Mouse (Mus musculus) liver, postnatal 0 days (tissue): ENCODE data around the gene Snrnp25. TPM values are rescaled to one million over a fixed set of nuclear protein-coding genes. Genes with fewer than 3 reads are reported as not detected.

Experiments used
- ATAC-seq: fragments of 200-750 bp; cut with Nextera tagmentation; 2 replicates; pipeline ENCODE4 v1.8.0; 2017; ENCODE audit warnings: mild to moderate bottlenecking, moderate library complexity
- DNase-seq: peaks from one replicate; pipeline ENCODE4 v3.0.0-alpha.2; 2016
- H3K27ac ChIP-seq: fragments of 300-500 bp; sonication (generic); 2 replicates; pipeline ENCODE4 v1.5.1; 2014; ENCODE audit warnings: antibody characterized with exemption, moderate library complexity, mild to moderate bottlenecking, low read depth
- H3K27me3 ChIP-seq: fragments of 300-500 bp; sonication (generic); 2 replicates; pipeline ENCODE4 v1.6.1; 2014; ENCODE audit warnings: low read length, control low read depth, mixed read lengths; ENCODE audit not compliant: insufficient read depth
- H3K36me3 ChIP-seq: fragments of 300-500 bp; sonication (generic); replicated peaks from 2 replicates; pipeline ENCODE4 v1.6.1; 2014; ENCODE audit warnings: mild to moderate bottlenecking, control low read depth, low read length, moderate library complexity, mixed read lengths; ENCODE audit not compliant: insufficient read depth
- H3K4me1 ChIP-seq: fragments of 300-500 bp; sonication (generic); 2 replicates; pipeline ENCODE4 v1.6.1; 2014; ENCODE audit warnings: antibody characterized with exemption, mild to moderate bottlenecking, control low read depth; ENCODE audit not compliant: insufficient read depth
- H3K4me2 ChIP-seq: fragments of 300-500 bp; sonication (generic); 2 replicates; pipeline ENCODE4 v1.6.1; 2014; ENCODE audit warnings: low read depth, mild to moderate bottlenecking, low read length, moderate library complexity, mixed read lengths
- H3K4me3 ChIP-seq: fragments of 300-500 bp; sonication (generic); 2 replicates; pipeline ENCODE4 v1.5.1; 2014; ENCODE audit warnings: low read depth, low read length
- H3K9ac ChIP-seq: fragments of 300-500 bp; sonication (generic); replicated peaks from 2 replicates; pipeline ENCODE4 v1.6.1; 2014; ENCODE audit warnings: mild to moderate bottlenecking, moderate library complexity
- H3K9me3 ChIP-seq: fragments of 300-500 bp; sonication (generic); 2 replicates; pipeline ENCODE4 v1.6.1; 2016; ENCODE audit warnings: mild to moderate bottlenecking, control low read depth, low read length, mixed read lengths
- CTCF ChIP-seq: sonication (generic); IDR thresholded peaks from 2 replicates; pipeline ENCODE4 v1.5.1; 2016; ENCODE audit warnings: antibody characterized with exemption, low read depth
- EP300 ChIP-seq: IDR thresholded peaks from 2 replicates; pipeline ENCODE4 v1.6.1; 2016; ENCODE audit warnings: antibody characterized with exemption, low read depth, mild to moderate bottlenecking
- WGBS: fragments of 180-500 bp; shearing (Covaris S2); extraction: QIAGEN DNeasy Blood & Tissue Kit; methylation state at CpG from one replicate; pipeline ENCODE4 v1.1.7; 2014; ENCODE audit not compliant: insufficient replicate concordance; 5-methylcytosine and 5-hydroxymethylcytosine counted together
- polyA plus RNA-seq: library from polyadenylated mRNA; unstranded; fragments of >200 nt; fragmentation: Nextera tagmentation; extraction: Ambion mirVana; gene quantifications from 2 replicates; pipeline ENCODE4 v1.2.1, GENCODE M21; 2015

Snrnp25 gene
- polyA plus RNA-seq, 1 experiment from 2014 or later = 32.9 TPM

DNA sequence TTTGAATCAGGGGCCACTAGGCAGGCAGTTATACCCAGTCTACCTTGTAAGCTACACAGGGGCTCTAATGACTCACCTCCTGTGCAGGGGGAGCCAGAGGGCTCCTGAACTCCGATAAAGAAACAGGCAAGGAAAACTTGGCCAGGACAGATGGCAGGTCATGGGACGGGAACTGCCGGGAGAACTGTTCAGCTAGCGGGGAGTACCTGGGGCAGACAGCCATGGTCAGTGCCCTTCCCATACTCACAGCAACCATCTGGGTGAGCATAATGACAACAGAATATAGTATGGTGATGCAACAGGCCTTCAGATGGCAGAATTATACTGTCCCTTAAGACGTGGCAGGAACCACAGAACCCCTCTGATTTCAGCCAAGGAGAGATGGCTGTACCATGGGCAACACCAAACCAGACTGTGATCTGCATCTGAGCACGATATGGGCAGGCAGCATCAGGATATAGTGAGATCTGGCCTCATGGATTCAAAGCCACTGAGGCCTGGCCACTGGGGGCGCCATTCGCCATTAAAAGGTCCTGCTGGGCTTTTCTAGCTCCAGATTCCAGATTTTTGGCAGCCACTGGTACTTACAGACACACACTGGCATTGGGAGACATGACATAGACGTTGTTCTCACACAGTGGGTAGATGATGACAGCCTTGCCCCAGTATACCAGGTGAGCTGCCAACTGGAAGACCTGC is 31.6 kb downstream of the Snrnp25 start:
- Histone ChIP-seq H3K4me2 (no peak overlapping the region), H3K9me3 (no peaks in the 10 kb centered on the region), H3K27me3 (no peaks in the 10 kb centered on the region), H3K9ac (no peak overlapping the region), H3K36me3 (peaks cover 82% of the 10 kb centered on the region), H3K4me1 (peaks cover 4% of the 10 kb centered on the region; the same call in 1 of the 2 replicates), H3K27ac (no peak overlapping the region), H3K4me3 (no peak overlapping the region)
- peak; percentile 75 for DNase-seq
- TF ChIP-seq CTCF = peak; percentile 83
- no peak for TF ChIP-seq EP300
- 68% methylated on average over 9 of the region's 9 CpGs for WGBS
- ATAC-seq = 0 out of 2 replicates have a peak, but pooled peaks have one; percentile 20

DNA sequence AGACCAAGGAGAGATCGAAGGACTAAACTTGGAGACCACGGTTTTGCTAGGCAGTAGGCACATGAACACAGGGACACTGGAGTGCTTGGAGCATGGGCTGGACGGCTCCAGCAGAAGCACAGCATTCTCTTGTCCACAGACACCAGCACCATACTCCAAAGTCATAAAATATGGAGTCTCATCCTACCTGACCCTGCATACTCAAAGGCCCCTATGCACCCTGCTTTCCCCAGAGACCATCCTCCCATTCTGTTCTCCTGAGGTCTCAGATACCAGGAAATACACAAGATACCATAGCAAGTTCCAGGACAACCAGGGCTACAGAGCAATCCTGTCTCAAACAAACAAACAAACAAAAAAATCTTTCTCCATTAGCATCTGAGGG is 32.2 kb downstream of the Snrnp25 start:
- Histone ChIP-seq H3K4me3 (no peak overlapping the region), H3K9ac (no peak overlapping the region), H3K4me2 (no peak overlapping the region), H3K27ac (peak overlapping the region; percentile 13; the same call in 1 of the 2 replicates), H3K36me3 (peaks cover 81% of the 10 kb centered on the region), H3K4me1 (peaks cover 8% of the 10 kb centered on the region), H3K9me3 (no peaks in the 10 kb centered on the region), H3K27me3 (no peaks in the 10 kb centered on the region)
- DNase-seq (no peak), ATAC-seq (no peak)
- TF ChIP-seq EP300 = no peak
- 84% methylated on average over 3 of the region's 3 CpGs for WGBS

DNA sequence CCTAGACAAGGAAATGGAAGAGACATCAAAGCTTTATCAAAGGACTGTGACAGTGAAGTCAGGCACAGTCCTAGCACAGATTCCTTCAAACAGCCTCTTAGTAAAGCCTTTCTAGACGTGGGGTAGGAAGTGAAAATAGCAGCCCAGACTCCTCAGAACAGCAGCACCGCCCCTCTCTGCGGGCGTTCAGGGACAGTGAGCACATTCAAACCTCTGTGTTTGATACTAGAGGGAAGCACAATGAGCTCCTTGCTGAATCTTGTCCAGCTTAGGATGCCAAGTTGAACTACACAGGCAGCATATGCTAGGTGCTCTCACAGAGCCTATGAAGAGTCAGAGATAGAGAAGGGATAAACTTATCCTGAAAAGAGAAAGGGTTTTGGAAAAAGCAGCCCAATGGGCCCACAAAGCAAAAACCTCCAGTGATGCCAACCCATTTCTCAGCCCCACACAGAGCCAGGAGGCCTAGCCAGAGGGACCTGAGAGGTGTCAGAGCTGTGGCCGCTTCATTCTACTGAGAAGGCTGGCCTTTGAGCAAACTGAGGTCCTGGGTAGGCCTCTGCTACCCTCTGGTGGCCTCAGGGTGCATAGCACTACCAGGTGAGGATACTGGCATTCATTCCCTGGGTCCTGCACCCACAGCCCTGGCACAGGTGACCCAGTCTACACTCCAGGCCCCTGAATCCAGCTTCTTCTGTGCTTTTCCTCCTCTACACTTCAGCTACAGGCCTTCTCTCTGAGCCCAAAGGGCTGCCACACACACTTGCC is 33.1 kb downstream of the Snrnp25 start:
- Histone ChIP-seq H3K9ac (no peak overlapping the region; the same call in 1 of the 2 replicates), H3K36me3 (peaks cover 80% of the 10 kb centered on the region), H3K4me1 (peaks cover 16% of the 10 kb centered on the region), H3K4me3 (no peak overlapping the region), H3K27ac (peak overlapping the region; percentile 51), H3K4me2 (peak overlapping the region; percentile 24), H3K9me3 (no peaks in the 10 kb centered on the region), H3K27me3 (no peaks in the 10 kb centered on the region)
- WGBS = 64% methylated on average over 5 of the region's 5 CpGs
- TF ChIP-seq CTCF = peak; percentile 99
- TF ChIP-seq EP300 = no peak
- ATAC-seq (peak; percentile 78), DNase-seq (peak; percentile 83)

DNA sequence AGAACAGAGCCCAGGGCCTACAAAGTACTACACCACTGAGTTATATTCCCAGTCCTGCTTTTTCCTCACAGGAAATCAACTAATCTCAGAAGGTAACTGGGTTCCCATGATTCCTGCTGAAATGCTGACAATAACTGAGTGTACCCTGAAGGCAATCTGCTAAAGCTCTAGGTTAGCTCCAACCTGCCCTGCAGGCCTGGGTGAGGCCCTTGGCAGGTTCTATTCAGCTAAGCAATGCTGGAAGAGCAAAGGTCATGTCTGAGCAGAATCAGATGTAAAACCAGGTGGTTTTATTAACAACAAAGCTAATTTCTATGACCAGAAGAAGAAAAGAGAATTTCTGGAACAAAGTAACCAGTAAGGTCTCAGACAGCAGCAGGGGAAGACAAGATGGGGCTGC is 36.2 kb downstream of the Snrnp25 start:
- Histone ChIP-seq H3K9me3 (no peaks in the 10 kb centered on the region), H3K4me3 (no peak overlapping the region), H3K4me1 (peaks cover 40% of the 10 kb centered on the region), H3K36me3 (peaks cover 76% of the 10 kb centered on the region), H3K4me2 (no peak overlapping the region), H3K27ac (peak overlapping the region; percentile 94; the same call in 1 of the 2 replicates), H3K27me3 (no peaks in the 10 kb centered on the region), H3K9ac (peak overlapping the region; percentile 18)
- ATAC-seq = no peak
- TF ChIP-seq EP300 (no peak), CTCF (no peak)
- DNase-seq = no peak

DNA sequence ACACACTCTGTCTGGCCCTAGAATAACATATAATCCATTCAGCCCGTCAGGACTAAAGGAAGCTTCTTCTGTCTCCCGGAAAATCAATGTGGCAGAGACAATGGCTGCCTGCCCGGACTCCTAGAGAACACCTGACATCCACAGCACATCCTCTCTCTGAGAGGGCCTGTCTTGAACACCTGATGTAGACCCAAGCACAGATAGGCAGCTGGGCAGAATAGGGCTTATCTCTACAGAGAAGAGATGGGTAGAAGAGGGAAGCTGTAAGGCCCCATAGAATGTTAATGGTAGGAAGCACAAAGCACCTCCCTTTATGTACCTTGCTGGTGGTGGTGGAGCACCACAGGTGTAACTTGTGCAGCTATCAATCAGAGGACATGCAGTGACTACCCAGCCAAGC is 37.0 kb downstream of the Snrnp25 start:
- no peak for DNase-seq
- H3K4me2 ChIP-seq = no peak overlapping the region
- H3K9ac ChIP-seq = peak overlapping the region; percentile 26; the same call in 1 of the 2 replicates
- H3K4me3 ChIP-seq = no peak overlapping the region
- no peaks in the 10 kb centered on the region for H3K9me3 ChIP-seq
- H3K27me3 ChIP-seq = no peaks in the 10 kb centered on the region
- H3K4me1 ChIP-seq = peaks cover 40% of the 10 kb centered on the region
- WGBS = 80% methylated on average over 3 of the region's 3 CpGs
- TF ChIP-seq EP300 (peak; percentile 37; the same call in 1 of the 2 replicates), CTCF (no peak)
- no peak for ATAC-seq
- H3K27ac ChIP-seq = peak overlapping the region; percentile 94
- H3K36me3 ChIP-seq = peaks cover 76% of the 10 kb centered on the region

DNA sequence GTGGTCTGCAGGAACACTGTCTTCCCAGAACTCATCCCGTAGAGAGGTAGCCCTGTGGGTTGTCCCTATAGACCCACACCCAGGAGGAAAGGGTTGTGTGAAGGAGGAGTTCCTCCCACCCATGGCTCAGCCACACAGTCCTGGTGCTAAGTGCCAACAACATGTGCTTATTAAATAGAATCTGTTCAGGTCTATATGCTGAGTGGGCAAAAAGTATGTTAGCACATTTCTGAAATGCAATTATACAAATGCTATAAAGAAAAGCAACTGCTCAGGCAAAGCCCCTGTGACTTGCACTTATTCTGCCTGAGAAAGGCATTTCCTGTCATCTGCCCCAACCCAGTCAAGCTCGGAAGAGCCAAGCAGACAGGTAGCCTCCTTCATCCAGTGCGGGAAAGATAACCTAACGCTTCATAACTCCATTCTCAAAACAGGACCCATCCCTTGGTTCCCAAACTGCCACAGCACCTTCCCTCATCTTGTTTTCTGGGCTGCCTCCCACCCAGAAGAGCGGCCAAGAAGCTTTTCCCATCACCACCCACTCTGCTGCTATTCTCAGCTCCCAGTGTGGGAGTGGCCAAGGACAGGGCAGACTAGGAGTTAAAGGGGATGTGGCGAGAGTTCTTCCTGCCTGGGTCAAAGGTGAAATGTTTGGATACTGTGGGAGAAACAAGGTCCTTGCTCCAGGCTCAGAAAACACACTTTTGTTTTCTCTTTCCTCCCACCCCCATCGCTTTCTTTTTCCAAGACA is 38.2 kb downstream of the Snrnp25 start:
- Histone ChIP-seq H3K4me1 (peaks cover 45% of the 10 kb centered on the region), H3K4me3 (no peak overlapping the region), H3K9me3 (no peaks in the 10 kb centered on the region), H3K9ac (peak overlapping the region; percentile 18; the same call in 1 of the 2 replicates), H3K4me2 (no peak overlapping the region), H3K36me3 (peaks cover 75% of the 10 kb centered on the region), H3K27ac (peak overlapping the region; percentile 94), H3K27me3 (no peaks in the 10 kb centered on the region)
- TF ChIP-seq CTCF (no peak), EP300 (no peak)
- no peak for DNase-seq
- 79% methylated on average over 7 of the region's 7 CpGs for WGBS
- no peak for ATAC-seq
